Mouse (Mus musculus) CH12.LX (cell line): ENCODE results near the gene Kirrel3. TPM values are rescaled to one million over a fixed set of nuclear protein-coding genes. Genes with fewer than 3 reads are reported as not detected.

Source experiments
- DNase-seq: peaks from one replicate; pipeline ENCODE4 v3.0.0-alpha.2; 2013; ENCODE audit errors: extremely low read depth
- H3K27ac ChIP-seq: 2 replicates; pipeline ENCODE4 v1.5.1; 2012; ENCODE audit warnings: low read depth, mild to moderate bottlenecking, control low read depth, moderate library complexity; ENCODE audit not compliant: insufficient read depth
- H3K27me3 ChIP-seq: replicated peaks from 2 replicates; pipeline ENCODE3; 2012; ENCODE audit warnings: inconsistent platforms
- H3K36me3 ChIP-seq, 2 experiments: replicated peaks in 1 of 2; 2 replicates each; pipeline versions ENCODE3 to v1.6.1; 2012; ENCODE audit warnings: inconsistent platforms in 1 of 2, low read length in 1 of 2, mild to moderate bottlenecking in 1 of 2, mixed read lengths in 1 of 2, moderate library complexity in 1 of 2; ENCODE audit not compliant: control insufficient read depth in 1 of 2, insufficient read depth in 1 of 2
- H3K4me1 ChIP-seq, 2 experiments: 2 replicates each; pipeline ENCODE4 v1.6.1; 2012; ENCODE audit warnings: inconsistent platforms in 1 of 2, moderate library complexity in 1 of 2; ENCODE audit not compliant: insufficient read depth in 2 of 2, control insufficient read depth in 1 of 2
- H3K4me2 ChIP-seq: 2 replicates; pipeline ENCODE4 v1.6.1; 2012; ENCODE audit warnings: low read depth, mild to moderate bottlenecking, control low read depth; ENCODE audit not compliant: poor library complexity, insufficient read depth, severe bottlenecking
- H3K4me3 ChIP-seq, 3 experiments: fragments of 150-350 bp in 1 of 3; sonication (generic) in 1 of 3; replicated peaks in 1 of 3; 2 replicates each; pipeline versions ENCODE3 to v1.5.1; 2011 to 2012; ENCODE audit warnings: low read depth in 2 of 3, low read length in 2 of 3, mild to moderate bottlenecking in 2 of 3, moderate library complexity in 2 of 3, control low read depth in 1 of 3, improper control_type of control experiment in 1 of 3, inconsistent platforms in 1 of 3, mixed read lengths in 1 of 3; ENCODE audit not compliant: poor library complexity in 1 of 3
- H3K79me2 ChIP-seq: replicated peaks from 2 replicates; pipeline ENCODE4 v1.6.1; 2012; ENCODE audit warnings: mild to moderate bottlenecking, moderate library complexity; ENCODE audit not compliant: control insufficient read depth, poor library complexity, insufficient read depth, severe bottlenecking; ENCODE audit errors: extremely low read depth
- H3K9ac ChIP-seq: 2 replicates; pipeline ENCODE4 v1.6.1; 2012; ENCODE audit warnings: low read depth, mild to moderate bottlenecking, control low read depth, moderate library complexity; ENCODE audit not compliant: insufficient read depth
- H3K9me3 ChIP-seq: replicated peaks from 2 replicates; pipeline ENCODE3; 2012; ENCODE audit warnings: low read length, inconsistent platforms, mixed read lengths
- BHLHE40 ChIP-seq: IDR thresholded peaks from 2 replicates; pipeline ENCODE4 v1.6.1; 2011; ENCODE audit warnings: mild to moderate bottlenecking, low read depth, low read length, improper control_type of control experiment
- CTCF ChIP-seq, 2 experiments: IDR thresholded peaks in 1 of 2; conservative IDR thresholded peaks in 1 of 2; 2 replicates each; pipeline ENCODE4 v1.5.1; 2011 to 2012; ENCODE audit warnings: low read depth in 2 of 2, low read length in 2 of 2, improper control_type of control experiment in 1 of 2, inconsistent platforms in 1 of 2, mild to moderate bottlenecking in 1 of 2, moderate library complexity in 1 of 2
- ELF1 ChIP-seq: IDR thresholded peaks from 2 replicates; pipeline ENCODE4 v1.6.1; 2014; ENCODE audit warnings: low read depth, mild to moderate bottlenecking, inconsistent platforms, low read length, improper control_type of control experiment
- EP300 ChIP-seq: IDR thresholded peaks from 2 replicates; pipeline ENCODE4 v1.6.1; 2011; ENCODE audit warnings: low read length, improper control_type of control experiment
- ETS1 ChIP-seq: conservative IDR thresholded peaks from 2 replicates; pipeline ENCODE4 v1.6.1; 2012; ENCODE audit warnings: low read depth, mild to moderate bottlenecking, inconsistent platforms, low read length, improper control_type of control experiment, moderate library complexity
- IRF4 ChIP-seq: IDR thresholded peaks from 2 replicates; pipeline ENCODE4 v1.6.1; 2014; ENCODE audit warnings: low read depth, mild to moderate bottlenecking, inconsistent platforms, low read length, improper control_type of control experiment
- JUND ChIP-seq: conservative IDR thresholded peaks from 2 replicates; pipeline ENCODE4 v1.6.1; 2011; ENCODE audit warnings: low read depth, low read length, improper control_type of control experiment
- KAT2A ChIP-seq: IDR thresholded peaks from 2 replicates; pipeline ENCODE4 v1.6.1; 2012; ENCODE audit warnings: low read length, improper control_type of control experiment, inconsistent platforms; ENCODE audit not compliant: insufficient replicate concordance
- MAFK ChIP-seq: IDR thresholded peaks from 2 replicates; pipeline ENCODE4 v1.6.1; 2011; ENCODE audit warnings: low read length, improper control_type of control experiment; ENCODE audit not compliant: insufficient replicate concordance
- MXI1 ChIP-seq: IDR thresholded peaks from 2 replicates; pipeline ENCODE4 v1.6.1; 2011; ENCODE audit warnings: mild to moderate bottlenecking, low read depth, low read length, improper control_type of control experiment
- MYC ChIP-seq: IDR thresholded peaks from 2 replicates; pipeline ENCODE4 v1.6.1; 2011; ENCODE audit warnings: low read depth, mild to moderate bottlenecking, improper control_type of control experiment, low read length
- NRF1 ChIP-seq: IDR thresholded peaks from 2 replicates; pipeline ENCODE4 v1.6.1; 2014; ENCODE audit warnings: low read depth, mild to moderate bottlenecking, inconsistent platforms, low read length, improper control_type of control experiment, moderate library complexity
- PAX5 ChIP-seq: IDR thresholded peaks from 2 replicates; pipeline ENCODE4 v1.6.1; 2012; ENCODE audit warnings: low read length, inconsistent platforms, mixed read lengths
- POLR2AphosphoS2 ChIP-seq: IDR thresholded peaks from 2 replicates; pipeline ENCODE4 v1.6.1; 2011; ENCODE audit warnings: low read depth, low read length, improper control_type of control experiment
- RAD21 ChIP-seq: IDR thresholded peaks from 2 replicates; pipeline ENCODE4 v1.6.1; 2011; ENCODE audit warnings: low read depth, mild to moderate bottlenecking, low read length, improper control_type of control experiment, moderate library complexity
- RCOR1 ChIP-seq: conservative IDR thresholded peaks from 2 replicates; pipeline ENCODE4 v1.6.1; 2012; ENCODE audit warnings: low read depth, mild to moderate bottlenecking, inconsistent platforms, low read length, improper control_type of control experiment
- SIN3A ChIP-seq: IDR thresholded peaks from 2 replicates; pipeline ENCODE4 v1.6.1; 2012; ENCODE audit warnings: low read length, improper control_type of control experiment, inconsistent platforms
- SMC3 ChIP-seq: IDR thresholded peaks from 2 replicates; pipeline ENCODE4 v1.6.1; 2011; ENCODE audit warnings: low read depth, low read length, improper control_type of control experiment
- TBP ChIP-seq: conservative IDR thresholded peaks from 2 replicates; pipeline ENCODE4 v1.6.1; 2011; ENCODE audit warnings: low read depth, low read length, improper control_type of control experiment
- TCF12 ChIP-seq: IDR thresholded peaks from 2 replicates; pipeline ENCODE4 v1.6.1; 2014; ENCODE audit warnings: low read depth, mild to moderate bottlenecking, inconsistent platforms, low read length, improper control_type of control experiment
- UBTF ChIP-seq: IDR thresholded peaks from 2 replicates; pipeline ENCODE4 v1.6.1; 2012; ENCODE audit warnings: low read depth, mild to moderate bottlenecking, inconsistent platforms, low read length, improper control_type of control experiment, moderate library complexity
- USF1 ChIP-seq: IDR thresholded peaks from 2 replicates; pipeline ENCODE4 v1.6.1; 2014; ENCODE audit warnings: low read depth, mild to moderate bottlenecking, inconsistent platforms, low read length, improper control_type of control experiment
- USF2 ChIP-seq: conservative IDR thresholded peaks from 2 replicates; pipeline ENCODE4 v1.6.1; 2011; ENCODE audit warnings: low read depth, low read length, improper control_type of control experiment
- ZKSCAN1 ChIP-seq: IDR thresholded peaks from 2 replicates; pipeline ENCODE4 v1.6.1; 2012; ENCODE audit warnings: low read depth, inconsistent platforms, low read length, improper control_type of control experiment, borderline replicate concordance
- ZMIZ1 ChIP-seq: IDR thresholded peaks from 2 replicates; pipeline ENCODE4 v1.6.1; 2012; ENCODE audit warnings: low read depth, mild to moderate bottlenecking, inconsistent platforms, low read length, improper control_type of control experiment
- dilution Hi-C: fragments of 300-500 bp; cut with MboI; formaldehyde crosslinking; loops from 2 replicates; pipeline ENCODE4 v1.14.3; 2020; ENCODE audit warnings: low sequenced_read_pairs; ENCODE audit not compliant: extremely low pct_unique_long_range_greater_than_20kb, extremely low pct_ligation_motif_present
- in situ Hi-C: fragments of 300-500 bp; cut with MboI; formaldehyde crosslinking; loops from 3 replicates; pipeline ENCODE4 v1.14.3; 2019; ENCODE audit warnings: low sequenced_read_pairs, low pct_ligation_motif_present, low pct_unique_long_range_greater_than_20kb, mixed read lengths
- polyA plus RNA-seq: library from polyadenylated mRNA; unstranded; fragments of >175 nt; gene quantifications from 2 replicates; pipeline ENCODE4 v1.2.1, GENCODE M21; 2012; ENCODE audit warnings: low read depth; ENCODE audit not compliant: insufficient read length
- total RNA-seq, 2 experiments: library from RNA; depleted of rRNA; stranded (reverse); fragments of 300-350 nt in 1 of 2; fragments of >200 nt in 1 of 2; gene quantifications; 2 replicates each; pipeline ENCODE4 v1.2.3; 2012 to 2014

Kirrel3 gene
- total and polyA plus RNA-seq, 3 experiments: not detected

DNA sequence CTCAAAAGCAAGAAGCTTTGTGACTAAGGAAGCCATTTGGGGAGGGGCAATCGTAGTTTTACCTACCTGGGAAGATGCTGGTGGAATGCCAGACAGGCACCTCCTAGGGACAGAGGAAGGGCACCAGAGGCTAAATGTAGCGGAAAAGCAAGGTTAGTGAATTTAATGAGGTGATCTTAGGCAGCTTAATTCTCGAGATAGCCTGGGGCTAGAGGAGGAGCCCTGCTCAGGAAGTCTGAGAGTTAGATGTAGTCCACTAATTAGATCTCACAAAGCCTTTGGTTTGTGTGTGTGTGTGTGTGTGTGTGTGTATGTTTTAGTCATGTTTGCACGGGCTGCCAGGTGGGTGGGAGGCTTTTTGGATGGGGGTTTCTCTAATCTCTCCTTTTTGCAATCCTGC, 375.2 kb downstream of the Kirrel3 start:
- no peak overlapping the region for H3K4me2 ChIP-seq
- dilution Hi-C loops: no loop called here
- no peak overlapping the region for H3K4me3 ChIP-seq
- TF ChIP-seq ETS1: no peak
- TF ChIP-seq TBP: no peak
- no peak for TF ChIP-seq ZKSCAN1
- TF ChIP-seq ELF1: no peak
- no peak for TF ChIP-seq UBTF
- TF ChIP-seq TCF12: no peak
- no peak for TF ChIP-seq IRF4
- no peak for TF ChIP-seq POLR2AphosphoS2
- TF ChIP-seq MXI1: no peak
- TF ChIP-seq USF2: no peak
- TF ChIP-seq MAFK: no peak
- TF ChIP-seq EP300: no peak
- no peak for TF ChIP-seq NRF1
- TF ChIP-seq RCOR1: no peak
- no peak for TF ChIP-seq PAX5
- no peak for TF ChIP-seq MYC
- TF ChIP-seq KAT2A: no peak
- no peak for TF ChIP-seq ZMIZ1
- TF ChIP-seq BHLHE40: no peak
- TF ChIP-seq SIN3A: no peak
- no peaks in the 10 kb centered on the region for H3K79me2 ChIP-seq
- peaks cover 7% of the 10 kb centered on the region for H3K9me3 ChIP-seq
- DNase-seq: no peak
- no peak overlapping the region for H3K27ac ChIP-seq
- no peaks in the 10 kb centered on the region for H3K4me1 ChIP-seq
- H3K27me3 ChIP-seq: peaks cover 89% of the 10 kb centered on the region
- H3K9ac ChIP-seq: no peak overlapping the region
- in situ Hi-C loops: no loop called here
- H3K36me3 ChIP-seq: no peaks in the 10 kb centered on the region

DNA sequence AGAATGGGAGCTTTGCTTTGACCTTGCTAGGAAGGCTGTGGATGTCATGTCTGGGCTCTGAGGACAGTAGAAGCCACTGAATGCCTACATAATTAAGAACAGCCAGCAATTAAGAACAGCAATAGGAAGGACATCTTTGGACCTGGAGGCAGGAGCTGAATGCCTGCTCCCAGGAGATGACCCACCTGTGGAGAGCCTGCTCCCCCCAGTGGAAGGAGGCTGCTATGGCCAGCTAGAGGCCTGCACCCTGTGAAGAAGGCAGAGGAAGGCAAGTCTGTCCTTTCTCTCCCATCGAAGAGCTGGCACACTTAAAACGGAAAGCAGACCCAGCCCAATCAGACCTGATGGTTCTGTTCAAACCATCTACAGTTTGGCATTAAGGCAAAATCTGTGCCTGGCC, 376.1 kb downstream of the Kirrel3 start:
- H3K4me1 ChIP-seq: no peaks in the 10 kb centered on the region
- peaks cover 7% of the 10 kb centered on the region for H3K9me3 ChIP-seq
- H3K9ac ChIP-seq: no peak overlapping the region
- H3K4me2 ChIP-seq: no peak overlapping the region
- no peaks in the 10 kb centered on the region for H3K36me3 ChIP-seq
- H3K27ac ChIP-seq: no peak overlapping the region
- peak; percentile 37 to 61; a peak in 2 of 4 replicates for TF ChIP-seq CTCF (conservative IDR thresholded peaks at IDR 0.05 in 1 of 2, IDR thresholded peaks at IDR 0.05 in 1 of 2; ENCODE audit: low read depth in 2 of 2, low read length in 2 of 2)
- no peak for TF ChIP-seq MXI1
- TF ChIP-seq JUND: no peak
- TF ChIP-seq USF1: no peak
- TF ChIP-seq SMC3: peak; percentile 24; the same call in 1 of the 2 replicates
- peak; percentile 53 for TF ChIP-seq RAD21
- in situ Hi-C loops: no loop called here
- dilution Hi-C loops: no loop called here
- DNase-seq: peak; percentile 9
- H3K79me2 ChIP-seq: no peaks in the 10 kb centered on the region
- H3K27me3 ChIP-seq: peaks cover 93% of the 10 kb centered on the region
- H3K4me3 ChIP-seq: no peak overlapping the region
